ENCODE assay signal across 37 mouse cellular contexts in the genomic region with DNA sequence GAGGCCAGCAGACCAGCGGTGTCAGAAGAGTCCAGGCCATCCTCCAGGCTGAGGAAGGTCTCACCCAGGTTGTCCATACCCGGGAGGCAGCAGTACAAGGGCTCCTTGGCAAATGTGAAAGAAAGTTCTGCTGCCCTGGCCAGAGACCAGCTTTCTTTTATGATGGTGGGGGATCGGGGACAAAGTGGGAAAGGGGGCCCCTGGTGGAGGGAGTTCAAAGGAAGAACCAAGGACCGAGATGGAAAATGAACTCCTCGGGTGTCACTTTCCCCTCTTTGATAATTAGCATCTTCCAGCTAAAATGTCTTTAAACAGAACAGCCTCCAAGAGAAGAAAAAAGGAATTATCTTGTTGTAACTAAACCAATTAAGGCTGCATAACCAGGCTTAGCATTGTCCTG. TPM values are rescaled to one million over a fixed set of nuclear protein-coding genes. Genes with fewer than 3 reads are reported as not detected.
DNase-seq lines count a peak whose midpoint lies in the region; ATAC-seq and TF ChIP-seq lines count a peak whose summit lies in the region.
"Had no signal": no experiment of that assay in that cellular context is flagged by ENCODE, and none has a peak within 500 bp of the region (broad histone marks: within the 10 kb centered on the region; RNA-seq: fewer than 3 reads in every experiment).

A gene (minus strand): TSS at position 101 of the 400 bp plus-strand sequence.

- DNase-seq in forebrain, embryonic 10.5 days (ENCODE audit: extremely low spot score, low spot score): no peak
- no peak for DNase-seq in forebrain, embryonic 11.5 days (ENCODE audit: low spot score)
- DNase-seq in heart, embryonic 10.5 days (ENCODE audit: low spot score): no peak
- DNase-seq in heart, postnatal 14 days: no peak
- DNase-seq in midbrain, embryonic 14.5 days: no peak
- DNase-seq in yolk sac, embryonic 10.5 days (ENCODE audit: low spot score): no peak
- DNase-seq: adrenal gland, postnatal 14 days; cerebellum, adult 11 months; cerebellum, adult 9-10 months; cerebellum, postnatal 36 days; gastrocnemius, adult 2 months; kidney, adult 11 months; kidney, postnatal 10 days; layer of hippocampus, postnatal 36 days; left cerebral cortex, postnatal 4 days; lung, embryonic 14.5 days; lung, postnatal 14 days; thymus, postnatal 14 days had no signal

- no peak within 1 kb of the TSS for H3K4me2 ChIP-seq in forebrain, embryonic 11.5 days (ENCODE audit: low read depth, low read length, severe bottlenecking)
- no peak within 1 kb of the TSS for H3K4me2 ChIP-seq in midbrain, embryonic 14.5 days (ENCODE audit: low read length)
- H3K4me2 ChIP-seq in midbrain, embryonic 15.5 days: no peak within 1 kb of the TSS
- H3K4me2 ChIP-seq: hindbrain, embryonic 15.5 days; liver, embryonic 15.5 days; lung, embryonic 14.5 days; midbrain, embryonic 12.5 days had no signal

- no peak for ATAC-seq in forebrain, embryonic 11.5 days (replicated peaks; ENCODE audit: low FRiP score)
- 0 out of 2 replicates have a peak, but pooled peaks have one; percentile 15 for ATAC-seq in midbrain, embryonic 14.5 days (ENCODE audit: low FRiP score, low TSS enrichment)
- no peak for ATAC-seq in midbrain, embryonic 15.5 days (replicated peaks)
- ATAC-seq: Patski had no signal

- WGBS in forebrain, embryonic 10.5 days: 43% methylated on average over 5 of the region's 5 CpGs
- WGBS in forebrain, embryonic 11.5 days: 35% methylated on average over 5 of the region's 5 CpGs
- WGBS in heart, embryonic 10.5 days: 55% methylated on average over 5 of the region's 5 CpGs
- WGBS in midbrain, embryonic 14.5 days: 46% methylated on average over 5 of the region's 5 CpGs
- WGBS in midbrain, embryonic 15.5 days: 47% methylated on average over 5 of the region's 5 CpGs

- intact Hi-C loops in heart, postnatal 14 days (cut with DNase I): no loop called here

- no peaks in the 10 kb centered on the region for H3K36me3 ChIP-seq in forebrain, embryonic 10.5 days (replicated peaks)
- H3K36me3 ChIP-seq in forebrain, embryonic 11.5 days (ENCODE audit: control insufficient read depth, insufficient read depth, low read length): no peaks in the 10 kb centered on the region
- H3K36me3 ChIP-seq in heart, embryonic 10.5 days: no peaks in the 10 kb centered on the region
- no peaks in the 10 kb centered on the region for H3K36me3 ChIP-seq in midbrain, embryonic 14.5 days (ENCODE audit: control insufficient read depth, insufficient read depth, low read length)
- no peaks in the 10 kb centered on the region for H3K36me3 ChIP-seq in midbrain, embryonic 15.5 days (replicated peaks)
- no peaks in the 10 kb centered on the region for H3K36me3 ChIP-seq in E14TG2a.4 (ENCODE audit: insufficient read depth, low read length)
- H3K36me3 ChIP-seq: hindbrain, embryonic 15.5 days; liver, embryonic 15.5 days; midbrain, embryonic 12.5 days had no signal

- H3K27me3 ChIP-seq in forebrain, embryonic 10.5 days (ENCODE audit: poor library complexity, severe bottlenecking): peaks cover 9% of the 10 kb centered on the region; the same call in 1 of the 2 replicates
- no peaks in the 10 kb centered on the region for H3K27me3 ChIP-seq in forebrain, embryonic 11.5 days (ENCODE audit: control insufficient read depth, insufficient read depth, low read length)
- no peaks in the 10 kb centered on the region for H3K27me3 ChIP-seq in heart, embryonic 10.5 days (ENCODE audit: insufficient read depth, poor library complexity, severe bottlenecking)
- no peaks in the 10 kb centered on the region for H3K27me3 ChIP-seq in midbrain, embryonic 14.5 days (ENCODE audit: control insufficient read depth, insufficient read depth, low read length)
- H3K27me3 ChIP-seq in midbrain, embryonic 15.5 days (replicated peaks): no peaks in the 10 kb centered on the region
- H3K27me3 ChIP-seq in E14TG2a.4 (ENCODE audit: insufficient read depth, low read length): peaks cover 19% of the 10 kb centered on the region
- H3K27me3 ChIP-seq: CH12.LX; hindbrain, embryonic 15.5 days; liver, embryonic 15.5 days; midbrain, embryonic 12.5 days had no signal

- peaks cover 26% of the 10 kb centered on the region for H3K4me1 ChIP-seq in forebrain, embryonic 10.5 days
- no peaks in the 10 kb centered on the region for H3K4me1 ChIP-seq in forebrain, embryonic 11.5 days (replicated peaks; ENCODE audit: control insufficient read depth, insufficient read depth, low read length)
- peaks cover 17% of the 10 kb centered on the region for H3K4me1 ChIP-seq in heart, embryonic 10.5 days
- H3K4me1 ChIP-seq in midbrain, embryonic 14.5 days (ENCODE audit: control insufficient read depth, insufficient read depth, low read length): no peaks in the 10 kb centered on the region
- H3K4me1 ChIP-seq in midbrain, embryonic 15.5 days: 0 out of 2 replicates have a peak, but pooled peaks cover 3% of the 10 kb centered on the region
- peaks cover 24% of the 10 kb centered on the region for H3K4me1 ChIP-seq in E14TG2a.4 (replicated peaks; ENCODE audit: low read depth, low read length)
- H3K4me1 ChIP-seq: hindbrain, embryonic 15.5 days; liver, embryonic 15.5 days had no signal

- peak within 1 kb of the TSS; percentile 57; the same call in 1 of the 2 replicates for H3K27ac ChIP-seq in forebrain, embryonic 10.5 days
- no peak within 1 kb of the TSS for H3K27ac ChIP-seq in forebrain, embryonic 11.5 days (ENCODE audit: low read depth, low read length)
- H3K27ac ChIP-seq in heart, embryonic 10.5 days: peak within 1 kb of the TSS; percentile 16; the same call in 1 of the 2 replicates
- no peak within 1 kb of the TSS for H3K27ac ChIP-seq in midbrain, embryonic 14.5 days (replicated peaks; ENCODE audit: low read depth, low read length)
- no peak within 1 kb of the TSS for H3K27ac ChIP-seq in midbrain, embryonic 15.5 days
- H3K27ac ChIP-seq: gastrocnemius, adult 2 months; hindbrain, embryonic 15.5 days; liver, embryonic 15.5 days; midbrain, embryonic 12.5 days had no signal

- no peak within 1 kb of the TSS for H3K9ac ChIP-seq in forebrain, embryonic 11.5 days (ENCODE audit: low read length)
- no peak within 1 kb of the TSS for H3K9ac ChIP-seq in midbrain, embryonic 14.5 days (replicated peaks; ENCODE audit: low read length)
- no peak within 1 kb of the TSS for H3K9ac ChIP-seq in midbrain, embryonic 15.5 days
- H3K9ac ChIP-seq: hindbrain, embryonic 15.5 days; liver, embryonic 15.5 days; lung, embryonic 14.5 days; midbrain, embryonic 12.5 days had no signal

- H3K9me3 ChIP-seq in forebrain, embryonic 10.5 days: no peaks in the 10 kb centered on the region
- no peaks in the 10 kb centered on the region for H3K9me3 ChIP-seq in forebrain, embryonic 11.5 days (ENCODE audit: control insufficient read depth, low read length)
- no peaks in the 10 kb centered on the region for H3K9me3 ChIP-seq in heart, embryonic 10.5 days
- H3K9me3 ChIP-seq in midbrain, embryonic 14.5 days (ENCODE audit: control insufficient read depth, low read length): no peaks in the 10 kb centered on the region
- H3K9me3 ChIP-seq in midbrain, embryonic 15.5 days: no peaks in the 10 kb centered on the region
- no peaks in the 10 kb centered on the region for H3K9me3 ChIP-seq in E14TG2a.4 (ENCODE audit: low read length)
- H3K9me3 ChIP-seq: hindbrain, embryonic 15.5 days; liver, embryonic 15.5 days; midbrain, embryonic 12.5 days had no signal

- no peak within 1 kb of the TSS for H3K4me3 ChIP-seq in forebrain, embryonic 10.5 days
- H3K4me3 ChIP-seq in forebrain, embryonic 11.5 days (ENCODE audit: low read depth, low read length): no peak within 1 kb of the TSS
- H3K4me3 ChIP-seq in heart, embryonic 10.5 days: no peak within 1 kb of the TSS
- H3K4me3 ChIP-seq in midbrain, embryonic 14.5 days (replicated peaks; ENCODE audit: low read depth, low read length): no peak within 1 kb of the TSS
- no peak within 1 kb of the TSS for H3K4me3 ChIP-seq in midbrain, embryonic 15.5 days
- peak within 1 kb of the TSS; percentile 63 for H3K4me3 ChIP-seq in E14TG2a.4 (replicated peaks; ENCODE audit: low read length)
- H3K4me3 ChIP-seq: gastrocnemius, adult 2 months; hindbrain, embryonic 15.5 days; liver, embryonic 15.5 days; midbrain, embryonic 12.5 days had no signal

- no peak for TF ChIP-seq CTCF in E14TG2a.4 (conservative IDR thresholded peaks at IDR 0.05; ENCODE audit: low read length)

RNA-seq across cellular contexts. Expression of the gene that starts here (rescaled TPM):
- polyA plus RNA-seq in forebrain, embryonic 10.5 days (2016; fragmentation: Nextera tagmentation; extraction: Ambion mirVana): not detected in 2 replicates
- polyA plus RNA-seq in forebrain, embryonic 11.5 days (2014; fragmentation: Nextera tagmentation; extraction: Ambion mirVana): not detected in 2 replicates
- not detected in 2 replicates for polyA plus RNA-seq in heart, embryonic 10.5 days (2016; fragmentation: Nextera tagmentation; extraction: Ambion mirVana)
- total RNA-seq in heart, postnatal 14 days (2021): not detected
- polyA plus RNA-seq in midbrain, embryonic 14.5 days (2014; fragmentation: Nextera tagmentation; extraction: Ambion mirVana): not detected in 2 replicates
- polyA plus RNA-seq in midbrain, embryonic 15.5 days (2015; fragmentation: Nextera tagmentation; extraction: Ambion mirVana): not detected in 2 replicates
- total RNA-seq: adrenal gland, postnatal 14 days; CH12.LX; gastrocnemius, adult 2 months; gastrocnemius, postnatal 4 days; hematopoietic stem cell, adult 5-6 weeks; layer of hippocampus, postnatal 36 days; left cerebral cortex, postnatal 4 days; liver, adult 2 months; MEL; neutrophil, adult 5-6 weeks had no signal
- polyA plus RNA-seq: C2C12; embryonic facial prominence, embryonic 11.5 days; hindbrain, embryonic 15.5 days; inflammation-experienced regulatory T-cells, adult 6 months; large intestine, adult 2 months; liver, adult 2 months; liver, embryonic 15.5 days; lung, embryonic 14.5 days; midbrain, embryonic 12.5 days; neural tube, embryonic 11.5 days; Patski; stomach, embryonic 14.5 days; urinary bladder, adult 2 months had no signal

Comparison
In these comparisons a context has a peak if more than half of its experiments do, and no peak if none do; other contexts are left out.
1. H3K27ac ChIP-seq: peak in forebrain, embryonic 10.5 days (single experiment) and heart, embryonic 10.5 days (single experiment); none in forebrain, embryonic 11.5 days (single experiment), midbrain, embryonic 14.5 days (single experiment) and midbrain, embryonic 15.5 days (single experiment).
2. Peak in ATAC-seq in midbrain, embryonic 14.5 days; RNA of the gene not detected or under 1 TPM.